Mouse (Mus musculus): ENCODE results near the gene Gramd1b. TPM values are rescaled to one million over a fixed set of nuclear protein-coding genes. Genes with fewer than 3 reads are reported as not detected.

Gramd1b gene
- polyA plus RNA-seq, 1 experiment from 2014 or later, result 2.8 TPM

DNA sequence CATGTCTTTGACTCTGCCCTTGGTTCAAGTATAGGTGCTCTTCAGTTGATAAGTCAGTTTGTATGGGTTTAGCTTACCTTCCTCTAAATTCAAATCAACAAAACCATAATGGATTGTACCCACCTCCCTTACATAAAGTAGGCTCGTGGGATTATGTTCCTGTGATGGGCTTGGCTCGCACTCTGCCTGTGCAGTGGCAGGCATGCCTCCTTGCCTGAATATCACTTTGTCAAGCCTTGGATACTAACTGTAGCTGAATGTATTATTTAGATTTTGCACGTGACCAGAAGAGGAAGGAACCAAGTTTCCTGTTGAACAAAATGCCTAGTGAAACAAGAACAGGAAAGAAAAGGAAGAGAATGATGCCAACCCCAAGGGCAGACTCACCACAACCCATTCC lies 260.1 kb downstream of the Gramd1b start:
- H3K27me3 ChIP-seq (ENCODE audit: control insufficient read depth, insufficient read depth, low read length), result peaks cover 15% of the 10 kb centered on the region
- ATAC-seq (ENCODE audit: insufficient number of reproducible peaks, low FRiP score, low TSS enrichment, low read depth) (no peak), DNase-seq (ENCODE audit: low spot score) (no peak)
- no peaks in the 10 kb centered on the region for H3K4me1 ChIP-seq (ENCODE audit: control insufficient read depth, insufficient read depth, low read length)
- H3K36me3 ChIP-seq (ENCODE audit: control insufficient read depth, insufficient read depth, low read length), result no peaks in the 10 kb centered on the region
- no peaks in the 10 kb centered on the region for H3K9me3 ChIP-seq (ENCODE audit: control insufficient read depth, low read length)
- H3K27ac ChIP-seq (replicated peaks; ENCODE audit: low read depth, low read length), result no peak overlapping the region
- H3K9ac ChIP-seq (ENCODE audit: low read length), result no peak overlapping the region
- no peak overlapping the region for H3K4me2 ChIP-seq (ENCODE audit: low read depth, severe bottlenecking)
- no peak overlapping the region for H3K4me3 ChIP-seq (ENCODE audit: low read depth, low read length)
- 79% methylated on average over 3 of the region's 3 CpGs for WGBS

DNA sequence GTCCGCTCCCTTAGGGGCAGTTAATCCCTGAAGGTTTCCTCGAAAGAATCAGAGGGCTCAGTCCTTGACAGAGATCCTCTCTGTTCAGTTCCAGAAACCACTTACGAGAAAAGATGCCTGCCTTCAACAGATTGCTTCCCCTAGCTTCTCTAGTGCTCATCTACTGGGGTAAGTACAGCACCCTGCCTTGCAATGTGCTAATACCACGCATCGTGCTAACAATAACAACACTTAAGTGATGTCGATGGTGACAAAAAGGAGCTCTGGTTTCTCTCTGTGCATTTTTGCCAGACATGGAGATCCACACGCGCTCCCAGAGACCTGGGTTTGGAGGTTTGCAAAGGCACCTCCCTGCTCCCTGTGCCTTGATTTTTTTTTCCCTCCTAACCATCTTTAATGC lies 261.3 kb downstream of the Gramd1b start:
- Histone ChIP-seq H3K9ac (ENCODE audit: low read length) (no peak overlapping the region), H3K4me3 (ENCODE audit: low read depth, low read length) (no peak overlapping the region), H3K4me2 (ENCODE audit: low read depth, severe bottlenecking) (no peak overlapping the region), H3K36me3 (ENCODE audit: control insufficient read depth, insufficient read depth, low read length) (no peaks in the 10 kb centered on the region), H3K4me1 (ENCODE audit: control insufficient read depth, insufficient read depth, low read length) (no peaks in the 10 kb centered on the region), H3K9me3 (ENCODE audit: control insufficient read depth, low read length) (no peaks in the 10 kb centered on the region), H3K27ac (replicated peaks; ENCODE audit: low read depth, low read length) (no peak overlapping the region), H3K27me3 (ENCODE audit: control insufficient read depth, insufficient read depth, low read length) (peaks cover 15% of the 10 kb centered on the region)
- no peak for DNase-seq (ENCODE audit: low spot score)
- ATAC-seq (ENCODE audit: insufficient number of reproducible peaks, low FRiP score, low TSS enrichment, low read depth), result no peak
- WGBS, result 26% methylated on average over 8 of the region's 8 CpGs

- Histone ChIP-seq H3K9me3 (ENCODE audit: control insufficient read depth, low read length) (no peaks in the 10 kb centered on the region), H3K9ac (ENCODE audit: low read length) (no peak within 1 kb of the TSS), H3K27me3 (ENCODE audit: control insufficient read depth, insufficient read depth, low read length) (peaks cover 15% of the 10 kb centered on the region), H3K4me1 (ENCODE audit: control insufficient read depth, insufficient read depth, low read length) (no peaks in the 10 kb centered on the region), H3K36me3 (ENCODE audit: control insufficient read depth, insufficient read depth, low read length) (no peaks in the 10 kb centered on the region), H3K27ac (replicated peaks; ENCODE audit: low read depth, low read length) (no peak within 1 kb of the TSS), H3K4me3 (ENCODE audit: low read depth, low read length) (peak within 1 kb of the TSS; percentile 12; the same call in 1 of the 2 replicates), H3K4me2 (ENCODE audit: low read depth, severe bottlenecking) (peak within 1 kb of the TSS; percentile 37)
- WGBS, result 2% methylated on average over 41 of the region's 42 CpGs
- ATAC-seq (ENCODE audit: insufficient number of reproducible peaks, low FRiP score, low TSS enrichment, low read depth), result peak; percentile 81
- peak; percentile 77 for DNase-seq (ENCODE audit: low spot score)
Observed at GRCm38 (mm10) chr9:40269103-40269861, 261.9 kb downstream of the Gramd1b start, which contains the start of gene Scn3b. Gene Scn3b, plus strand, starts transcription at chr9:40269217.

- H3K27ac ChIP-seq (replicated peaks; ENCODE audit: low read depth, low read length), result no peak overlapping the region
- no peak overlapping the region for H3K9ac ChIP-seq (ENCODE audit: low read length)
- H3K27me3 ChIP-seq (ENCODE audit: control insufficient read depth, insufficient read depth, low read length), result peaks cover 15% of the 10 kb centered on the region
- H3K9me3 ChIP-seq (ENCODE audit: control insufficient read depth, low read length), result no peaks in the 10 kb centered on the region
- H3K4me3 ChIP-seq (ENCODE audit: low read depth, low read length), result 0 out of 2 replicates have a peak overlapping the region, but pooled peaks have one; percentile 12
- no peaks in the 10 kb centered on the region for H3K4me1 ChIP-seq (ENCODE audit: control insufficient read depth, insufficient read depth, low read length)
- DNase-seq (ENCODE audit: low spot score) (no peak), ATAC-seq (ENCODE audit: insufficient number of reproducible peaks, low FRiP score, low TSS enrichment, low read depth) (0 out of 2 replicates have a peak, but pooled peaks have one; percentile 22)
- peak overlapping the region; percentile 37 for H3K4me2 ChIP-seq (ENCODE audit: low read depth, severe bottlenecking)
- H3K36me3 ChIP-seq (ENCODE audit: control insufficient read depth, insufficient read depth, low read length), result no peaks in the 10 kb centered on the region
- 8% methylated on average over 4 of the region's 4 CpGs for WGBS
Observed at GRCm38 (mm10) chr9:40268748-40269102, 262.5 kb downstream of the Gramd1b start.

DNA sequence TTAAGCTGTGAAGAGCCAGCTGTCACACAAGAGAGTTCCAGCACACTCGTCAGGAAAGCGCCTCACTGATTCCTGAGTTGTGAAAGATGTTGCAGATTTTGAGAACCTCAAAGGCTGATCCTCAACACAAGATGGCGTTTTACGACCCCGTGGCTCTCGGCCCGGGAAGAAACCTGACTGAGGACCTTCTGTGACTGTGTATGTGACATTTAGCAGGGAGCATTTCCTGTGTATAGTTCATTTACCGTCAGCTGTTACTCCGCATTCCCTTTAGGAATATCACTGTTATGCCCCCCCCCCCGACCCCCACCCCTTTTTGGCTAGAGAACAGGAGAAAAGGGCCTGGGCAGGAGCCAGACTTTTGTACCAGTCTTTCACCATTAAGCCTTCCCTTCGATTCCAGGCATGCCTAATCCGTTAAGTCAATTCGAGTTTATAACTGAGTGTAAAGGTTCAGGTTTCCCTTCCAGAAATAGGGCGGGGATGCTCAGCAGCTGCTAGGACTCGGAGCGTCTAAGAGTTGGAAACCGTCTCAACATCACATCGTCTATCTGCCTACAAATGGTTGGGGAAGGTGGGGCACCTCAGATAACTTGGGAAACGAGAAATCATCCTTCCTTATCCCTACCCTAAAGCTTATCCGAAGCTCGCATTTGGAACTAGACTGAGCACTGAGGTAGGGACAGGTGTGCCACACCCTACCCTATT lies 263.0 kb downstream of the Gramd1b start:
- Histone ChIP-seq H3K4me2 (ENCODE audit: low read depth, severe bottlenecking) (no peak overlapping the region), H3K4me1 (ENCODE audit: control insufficient read depth, insufficient read depth, low read length) (no peaks in the 10 kb centered on the region), H3K27me3 (ENCODE audit: control insufficient read depth, insufficient read depth, low read length) (peaks cover 15% of the 10 kb centered on the region), H3K36me3 (ENCODE audit: control insufficient read depth, insufficient read depth, low read length) (no peaks in the 10 kb centered on the region), H3K4me3 (ENCODE audit: low read depth, low read length) (no peak overlapping the region), H3K27ac (replicated peaks; ENCODE audit: low read depth, low read length) (no peak overlapping the region), H3K9ac (ENCODE audit: low read length) (no peak overlapping the region), H3K9me3 (ENCODE audit: control insufficient read depth, low read length) (no peaks in the 10 kb centered on the region)
- DNase-seq (ENCODE audit: low spot score) (peak; percentile 22), ATAC-seq (ENCODE audit: insufficient number of reproducible peaks, low FRiP score, low TSS enrichment, low read depth) (no peak)
- 19% methylated on average over 21 of the region's 21 CpGs for WGBS

DNA sequence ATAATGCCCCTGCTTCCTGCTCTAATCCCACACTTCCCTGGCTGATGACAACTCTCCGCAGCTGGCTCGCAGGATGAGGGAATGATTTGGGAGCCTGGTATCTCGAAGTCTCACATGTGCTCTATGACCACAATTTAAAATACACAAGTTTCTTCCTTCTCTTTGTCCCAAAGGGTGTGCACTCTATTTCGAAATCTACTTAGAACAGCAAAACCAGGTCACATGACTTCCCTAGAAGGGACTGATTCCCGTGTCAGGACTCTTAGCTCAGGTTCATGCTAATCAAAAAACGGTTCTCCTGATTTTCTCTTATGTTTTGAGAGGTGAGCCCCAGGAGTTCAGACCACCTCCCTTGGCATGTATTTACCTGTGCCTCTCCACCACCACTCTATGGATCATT lies 267.3 kb downstream of the Gramd1b start:
- no peak for ATAC-seq (ENCODE audit: insufficient number of reproducible peaks, low FRiP score, low TSS enrichment, low read depth)
- no peak for DNase-seq (ENCODE audit: low spot score)
- WGBS, result 67% methylated on average over 6 of the region's 6 CpGs

GRCm38 (mm10) chr9:40252459-40252858 lies 278.7 kb downstream of the Gramd1b start:
- H3K36me3 ChIP-seq (ENCODE audit: control insufficient read depth, insufficient read depth, low read length), result no peaks in the 10 kb centered on the region
- ATAC-seq (ENCODE audit: insufficient number of reproducible peaks, low FRiP score, low TSS enrichment, low read depth) (no peak), DNase-seq (ENCODE audit: low spot score) (no peak)
- WGBS, result 79% methylated on average over 3 of the region's 3 CpGs
- no peak overlapping the region for H3K4me3 ChIP-seq (ENCODE audit: low read depth, low read length)
- H3K9me3 ChIP-seq (ENCODE audit: control insufficient read depth, low read length), result no peaks in the 10 kb centered on the region
- H3K27ac ChIP-seq (replicated peaks; ENCODE audit: low read depth, low read length), result no peak overlapping the region
- H3K4me2 ChIP-seq (ENCODE audit: low read depth, severe bottlenecking), result no peak overlapping the region
- H3K4me1 ChIP-seq (ENCODE audit: control insufficient read depth, insufficient read depth, low read length), result no peaks in the 10 kb centered on the region
- H3K27me3 ChIP-seq (ENCODE audit: control insufficient read depth, insufficient read depth, low read length), result no peaks in the 10 kb centered on the region
- no peak overlapping the region for H3K9ac ChIP-seq (ENCODE audit: low read length)

More for the DNA sequence above, 267.3 kb downstream of the Gramd1b start:
- no peak overlapping the region for H3K4me3 ChIP-seq (ENCODE audit: low read depth, low read length)
- H3K36me3 ChIP-seq (ENCODE audit: control insufficient read depth, insufficient read depth, low read length), result no peaks in the 10 kb centered on the region
- H3K27ac ChIP-seq (replicated peaks; ENCODE audit: low read depth, low read length), result no peak overlapping the region
- H3K4me1 ChIP-seq (ENCODE audit: control insufficient read depth, insufficient read depth, low read length), result no peaks in the 10 kb centered on the region
- peaks cover 5% of the 10 kb centered on the region for H3K27me3 ChIP-seq (ENCODE audit: control insufficient read depth, insufficient read depth, low read length)
- no peak overlapping the region for H3K4me2 ChIP-seq (ENCODE audit: low read depth, severe bottlenecking)
- no peak overlapping the region for H3K9ac ChIP-seq (ENCODE audit: low read length)
- H3K9me3 ChIP-seq (ENCODE audit: control insufficient read depth, low read length), result no peaks in the 10 kb centered on the region

- Histone ChIP-seq H3K4me1 (ENCODE audit: control insufficient read depth, insufficient read depth, low read length) (no peaks in the 10 kb centered on the region), H3K27ac (replicated peaks; ENCODE audit: low read depth, low read length) (no peak overlapping the region), H3K9ac (ENCODE audit: low read length) (no peak overlapping the region), H3K27me3 (ENCODE audit: control insufficient read depth, insufficient read depth, low read length) (no peaks in the 10 kb centered on the region), H3K9me3 (ENCODE audit: control insufficient read depth, low read length) (no peaks in the 10 kb centered on the region), H3K36me3 (ENCODE audit: control insufficient read depth, insufficient read depth, low read length) (no peaks in the 10 kb centered on the region), H3K4me3 (ENCODE audit: low read depth, low read length) (no peak overlapping the region), H3K4me2 (ENCODE audit: low read depth, severe bottlenecking) (no peak overlapping the region)
- DNase-seq (ENCODE audit: low spot score), result no peak
- ATAC-seq (ENCODE audit: insufficient number of reproducible peaks, low FRiP score, low TSS enrichment, low read depth), result no peak
- 81% methylated on average over 1 of the region's 1 CpGs for WGBS
Observed at GRCm38 (mm10) chr9:40249106-40249505, 282.1 kb downstream of the Gramd1b start.

Data from limb, embryonic 11.5 days (tissue).